8 mouse cellular contexts compared by ENCODE assay signal in genomic region chr3:88684980-88685941, GRCm38 (mm10). TPM values are rescaled to one million over a fixed set of nuclear protein-coding genes. Genes with fewer than 3 reads are reported as not detected.
A peak's percentile ranks its signal among the peaks of the same experiment; 100 is the strongest.
DNase-seq lines count a peak whose midpoint lies in the region; ATAC-seq lines count a peak whose summit lies in the region.

Gene Khdc4 (plus strand): TSS chr3:88685803.

- peak; percentile 97 for ATAC-seq in inflammation-experienced regulatory T-cells, adult 6 months
- ATAC-seq in megakaryocyte-erythroid progenitor cell, adult 5-6 weeks (replicated peaks; ENCODE audit: low FRiP score, low TSS enrichment, poor library complexity, severe bottlenecking) = peak; percentile 99

- intact Hi-C loops in gastrocnemius, postnatal 14 days (cut with DNase I; ENCODE audit: low total_unique reads) = no loop called here
- intact Hi-C loops in left cerebral cortex, postnatal 10 days (cut with DNase I) = loop anchor here (5.0 kb wide), 1 partner anchor 78 kb away; the partner anchor contains the start of gene Arhgef2

- peak; percentile 98 to 99 for DNase-seq in adrenal gland, adult (ENCODE audit: inconsistent age in 2 of 2, low spot score in 1 of 2)
- peak; percentile 99 for DNase-seq in embryo, embryonic 10.5 days (ENCODE audit: low spot score)
- DNase-seq in gastrocnemius, postnatal 14 days = peak; percentile 97
- peak; percentile 97 to 98 for DNase-seq in left cerebral cortex, postnatal 10 days (ENCODE audit: extremely low spot score in 1 of 2, low spot score in 2 of 2)
- peak; percentile 98 for DNase-seq in right cerebral cortex, postnatal 25 days
- peak; percentile 95 to 97 for DNase-seq in urinary bladder, postnatal 4 days (ENCODE audit: low spot score in 2 of 2)

RNA-seq across cellular contexts. Expression of gene Khdc4, which starts in this region (rescaled TPM):
- total RNA-seq in gastrocnemius, postnatal 14 days (2021) = 10 to 100 TPM; 18.0 to 20.8 TPM
- 10 to 100 TPM; 36.1 to 57.0 (median 47.9) TPM for polyA plus RNA-seq in inflammation-experienced regulatory T-cells, adult 6 months (2017; shearing (Covaris generic))
- total RNA-seq in left cerebral cortex, postnatal 10 days (2021) = 10 to 100 TPM; 52.0 to 55.7 TPM
- 76.1 and 88.6 TPM in 2 replicates for total RNA-seq in megakaryocyte-erythroid progenitor cell, adult 5-6 weeks (2014; fragmentation: Nextera tagmentation)
- 32.0 and 53.1 TPM in 2 replicates for total RNA-seq in megakaryocyte-erythroid progenitor cell, adult 5-6 weeks (2017)

Comparison
In these comparisons a context has a peak if more than half of its experiments do, and no peak if none do; other contexts are left out.
1. Peak in every context shown above with its lines: DNase-seq and ATAC-seq.